Mouse (Mus musculus) limb, embryonic 13.5 days (tissue): ENCODE measurements at regions not wholly inside any gene's neighbourhood (a gene's known extent, or its start where the extent isn't known, plus 50 kb on each side); places are given as distances from the start of the nearest gene placed in this dataset.

ENCODE experiments used
- ATAC-seq: fragments of 200-750 bp; cut with Nextera tagmentation; 2 replicates; pipeline ENCODE4 v1.8.0; 2017; ENCODE audit warnings: low read depth, moderate number of reproducible peaks, moderate TSS enrichment; ENCODE audit not compliant: low FRiP score
- H3K27ac ChIP-seq: fragments of 300-500 bp; sonication (generic); 2 replicates; pipeline ENCODE4 v1.5.1; 2015; ENCODE audit warnings: inconsistent platforms, mild to moderate bottlenecking, moderate library complexity
- H3K27me3 ChIP-seq: fragments of 300-500 bp; sonication (generic); 2 replicates; pipeline ENCODE4 v1.6.1; 2015; ENCODE audit warnings: mild to moderate bottlenecking, inconsistent platforms
- H3K36me3 ChIP-seq: fragments of 300-500 bp; sonication (generic); 2 replicates; pipeline ENCODE4 v1.6.1; 2015; ENCODE audit warnings: inconsistent platforms, mild to moderate bottlenecking, moderate library complexity
- H3K4me1 ChIP-seq: fragments of 300-500 bp; sonication (generic); 2 replicates; pipeline ENCODE4 v1.6.1; 2015; ENCODE audit warnings: inconsistent platforms
- H3K4me2 ChIP-seq: fragments of 300-500 bp; sonication (generic); replicated peaks from 2 replicates; pipeline ENCODE4 v1.6.1; 2015; ENCODE audit warnings: inconsistent platforms, mild to moderate bottlenecking, moderate library complexity
- H3K4me3 ChIP-seq: fragments of 300-500 bp; sonication (generic); 2 replicates; pipeline ENCODE4 v1.5.1; 2015; ENCODE audit warnings: moderate library complexity, mild to moderate bottlenecking, inconsistent platforms
- H3K9ac ChIP-seq: fragments of 300-500 bp; sonication (generic); 2 replicates; pipeline ENCODE4 v1.6.1; 2015; ENCODE audit warnings: mild to moderate bottlenecking, inconsistent platforms
- H3K9me3 ChIP-seq: fragments of 300-500 bp; sonication (generic); 2 replicates; pipeline ENCODE4 v1.6.1; 2016; ENCODE audit warnings: inconsistent platforms
- WGBS: fragments of 180-500 bp; shearing (Covaris S2); methylation state at CpG from one replicate; pipeline ENCODE4 v1.1.7; 2015; 5-methylcytosine and 5-hydroxymethylcytosine counted together

- Histone ChIP-seq H3K36me3 (no peaks in the 10 kb centered on the region), H3K9ac (no peak overlapping the region), H3K9me3 (no peaks in the 10 kb centered on the region), H3K4me2 (no peak overlapping the region), H3K4me3 (no peak overlapping the region), H3K27ac (no peak overlapping the region), H3K4me1 (no peaks in the 10 kb centered on the region), H3K27me3 (no peaks in the 10 kb centered on the region)
- WGBS, result 62% methylated on average over 2 of the region's 2 CpGs
- ATAC-seq, result no peak
Observed at GRCm38 (mm10) chr10:66433490-66433889, 662.4 kb upstream of the Jmjd1c start.

DNA sequence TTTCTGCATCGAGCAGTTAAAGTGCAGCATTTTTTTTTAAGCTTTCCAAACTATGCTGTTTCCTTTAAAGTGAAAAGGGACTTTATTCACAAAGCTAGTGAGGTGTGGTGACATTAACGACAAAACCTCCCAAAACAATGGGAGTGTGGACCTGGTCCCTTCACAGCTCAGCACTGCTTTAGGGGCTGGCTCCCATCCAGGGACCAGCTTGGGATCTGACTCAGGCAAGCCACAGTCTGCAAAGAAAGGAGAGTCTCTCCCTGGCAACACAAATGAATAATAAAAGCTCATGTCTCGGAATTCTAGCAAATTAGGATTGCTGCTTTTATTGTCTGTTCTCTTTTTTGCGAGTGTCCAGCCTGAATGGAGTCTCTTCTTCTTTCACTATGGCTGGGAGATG is 625.2 kb upstream of the Jmjd1c start:
- Histone ChIP-seq H3K4me3 (no peak overlapping the region), H3K4me2 (no peak overlapping the region), H3K9me3 (no peaks in the 10 kb centered on the region), H3K4me1 (peaks cover 4% of the 10 kb centered on the region), H3K36me3 (no peaks in the 10 kb centered on the region), H3K9ac (no peak overlapping the region), H3K27me3 (no peaks in the 10 kb centered on the region), H3K27ac (no peak overlapping the region)
- ATAC-seq, result no peak
- WGBS, result 56% methylated on average over 4 of the region's 4 CpGs

DNA sequence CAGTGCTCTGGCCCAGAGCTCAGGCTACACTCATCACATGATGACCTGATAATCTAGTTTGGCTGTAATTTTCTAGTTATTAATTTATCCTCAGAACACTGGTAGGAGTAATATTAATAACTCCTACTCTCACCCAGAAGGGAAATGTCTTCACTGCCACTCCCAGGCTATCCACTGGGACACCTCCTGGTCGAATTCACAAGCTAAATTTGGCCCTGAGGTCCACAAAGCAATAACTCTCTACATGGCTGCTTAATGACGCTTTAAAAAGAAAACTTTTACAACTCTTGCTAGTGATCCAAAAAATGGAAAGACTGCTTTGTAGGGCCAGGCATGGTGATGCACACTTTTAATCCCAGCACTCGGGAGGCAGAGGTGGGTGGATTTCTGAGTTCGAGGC is 623.9 kb upstream of the Jmjd1c start:
- no peaks in the 10 kb centered on the region for H3K27me3 ChIP-seq
- no peak overlapping the region for H3K4me3 ChIP-seq
- H3K9me3 ChIP-seq, result no peaks in the 10 kb centered on the region
- ATAC-seq, result no peak
- no peak overlapping the region for H3K4me2 ChIP-seq
- 54% methylated on average over 4 of the region's 4 CpGs for WGBS
- no peak overlapping the region for H3K27ac ChIP-seq
- H3K4me1 ChIP-seq, result peaks cover 9% of the 10 kb centered on the region
- no peak overlapping the region for H3K9ac ChIP-seq
- no peaks in the 10 kb centered on the region for H3K36me3 ChIP-seq

- Histone ChIP-seq H3K36me3 (no peaks in the 10 kb centered on the region), H3K9ac (no peak overlapping the region), H3K9me3 (no peaks in the 10 kb centered on the region), H3K27ac (no peak overlapping the region), H3K4me1 (peaks cover 9% of the 10 kb centered on the region), H3K4me3 (no peak overlapping the region), H3K27me3 (no peaks in the 10 kb centered on the region), H3K4me2 (no peak overlapping the region)
- 18% methylated on average over 1 of the region's 1 CpGs for WGBS
- ATAC-seq, result peak; percentile 74
Observed at GRCm38 (mm10) chr10:66475187-66475735, 620.7 kb upstream of the Jmjd1c start.

GRCm38 (mm10) chr10:66490871-66491270 is 605.1 kb upstream of the Jmjd1c start:
- Histone ChIP-seq H3K9me3 (no peaks in the 10 kb centered on the region), H3K36me3 (no peaks in the 10 kb centered on the region), H3K4me1 (no peaks in the 10 kb centered on the region), H3K9ac (no peak overlapping the region), H3K4me3 (no peak overlapping the region), H3K4me2 (no peak overlapping the region), H3K27me3 (no peaks in the 10 kb centered on the region), H3K27ac (no peak overlapping the region)
- 87% methylated on average over 5 of the region's 5 CpGs for WGBS
- ATAC-seq, result no peak

DNA sequence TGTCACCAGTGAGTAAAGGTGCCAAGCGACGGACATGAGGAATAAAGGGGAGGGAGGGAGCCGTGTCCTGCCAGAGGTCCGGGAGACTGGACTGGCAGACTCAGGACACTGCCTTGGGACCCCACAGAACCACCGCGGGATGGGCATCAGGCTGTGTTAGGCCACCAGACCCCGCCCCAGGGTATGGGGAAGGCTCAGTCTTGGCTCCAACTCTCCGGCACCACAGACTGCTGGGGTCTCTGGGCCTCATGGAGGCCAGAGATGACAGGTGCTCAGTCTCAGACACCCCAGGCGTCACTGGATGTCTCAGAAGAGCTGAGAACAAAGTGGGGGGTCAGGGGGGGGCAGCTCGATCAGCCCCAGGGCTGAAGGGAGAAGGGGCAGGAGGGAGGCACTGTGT is 604.1 kb upstream of the Jmjd1c start:
- WGBS, result 60% methylated on average over 10 of the region's 10 CpGs
- Histone ChIP-seq H3K4me1 (no peaks in the 10 kb centered on the region), H3K4me2 (no peak overlapping the region), H3K9ac (no peak overlapping the region), H3K9me3 (no peaks in the 10 kb centered on the region), H3K27me3 (no peaks in the 10 kb centered on the region), H3K4me3 (no peak overlapping the region), H3K27ac (no peak overlapping the region), H3K36me3 (no peaks in the 10 kb centered on the region)
- no peak for ATAC-seq

DNA sequence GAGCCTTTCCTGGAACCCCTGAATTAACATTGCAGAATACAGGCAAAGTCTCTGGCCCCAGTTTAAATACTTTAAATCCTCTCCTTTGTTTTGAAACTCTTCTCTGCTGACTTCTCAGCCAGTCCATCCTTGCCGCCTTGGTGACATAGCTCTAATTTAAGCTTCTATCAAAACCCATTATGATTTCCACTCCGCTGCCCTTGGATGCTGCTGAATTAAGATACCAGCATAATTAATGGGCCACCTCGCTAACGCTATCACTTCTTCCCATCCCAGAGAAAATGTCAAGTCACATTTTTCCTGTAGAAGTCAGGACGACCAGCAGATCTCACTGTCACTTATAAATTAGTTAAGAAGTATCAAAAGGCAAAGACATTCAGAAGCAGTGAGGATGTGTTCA is 556.1 kb upstream of the Jmjd1c start:
- no peak overlapping the region for H3K27ac ChIP-seq
- H3K9ac ChIP-seq, result no peak overlapping the region
- H3K4me1 ChIP-seq, result no peaks in the 10 kb centered on the region
- H3K27me3 ChIP-seq, result no peaks in the 10 kb centered on the region
- no peak overlapping the region for H3K4me3 ChIP-seq
- no peak for ATAC-seq
- H3K36me3 ChIP-seq, result no peaks in the 10 kb centered on the region
- WGBS, result 88% methylated on average over 5 of the region's 5 CpGs
- no peaks in the 10 kb centered on the region for H3K9me3 ChIP-seq
- H3K4me2 ChIP-seq, result no peak overlapping the region

- no peak overlapping the region for H3K4me2 ChIP-seq
- ATAC-seq, result no peak
- no peaks in the 10 kb centered on the region for H3K9me3 ChIP-seq
- 40% methylated on average over 2 of the region's 2 CpGs for WGBS
- H3K9ac ChIP-seq, result no peak overlapping the region
- no peak overlapping the region for H3K4me3 ChIP-seq
- no peak overlapping the region for H3K27ac ChIP-seq
- H3K27me3 ChIP-seq, result peaks cover 4% of the 10 kb centered on the region; the same call in 1 of the 2 replicates
- no peaks in the 10 kb centered on the region for H3K36me3 ChIP-seq
- no peaks in the 10 kb centered on the region for H3K4me1 ChIP-seq
Observed at GRCm38 (mm10) chr10:66546656-66547055, 549.3 kb upstream of the Jmjd1c start.

DNA sequence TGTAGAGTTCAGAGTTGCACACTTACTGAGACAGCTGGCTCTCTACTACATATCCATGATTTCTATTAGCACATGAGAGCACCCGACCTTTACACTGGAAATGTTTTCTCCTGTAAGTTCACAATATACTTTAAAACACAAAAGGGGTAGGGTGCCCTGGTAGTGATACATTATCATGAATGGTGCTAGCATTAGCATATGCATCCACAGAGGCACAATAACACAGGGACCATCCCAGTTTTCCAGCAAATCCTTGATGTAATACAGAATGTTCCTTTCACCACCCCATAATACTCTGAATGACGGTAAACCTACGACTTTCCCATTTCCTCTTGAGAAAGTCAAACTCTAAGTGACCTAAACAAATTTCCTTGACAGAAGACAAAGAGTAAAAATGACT is 548.3 kb upstream of the Jmjd1c start:
- no peak for ATAC-seq
- Histone ChIP-seq H3K36me3 (no peaks in the 10 kb centered on the region), H3K27me3 (peaks cover 4% of the 10 kb centered on the region; the same call in 1 of the 2 replicates), H3K9me3 (no peaks in the 10 kb centered on the region), H3K9ac (no peak overlapping the region), H3K27ac (no peak overlapping the region), H3K4me2 (no peak overlapping the region), H3K4me1 (peaks cover 3% of the 10 kb centered on the region), H3K4me3 (no peak overlapping the region)
- WGBS, result 39% methylated on average over 3 of the region's 3 CpGs

DNA sequence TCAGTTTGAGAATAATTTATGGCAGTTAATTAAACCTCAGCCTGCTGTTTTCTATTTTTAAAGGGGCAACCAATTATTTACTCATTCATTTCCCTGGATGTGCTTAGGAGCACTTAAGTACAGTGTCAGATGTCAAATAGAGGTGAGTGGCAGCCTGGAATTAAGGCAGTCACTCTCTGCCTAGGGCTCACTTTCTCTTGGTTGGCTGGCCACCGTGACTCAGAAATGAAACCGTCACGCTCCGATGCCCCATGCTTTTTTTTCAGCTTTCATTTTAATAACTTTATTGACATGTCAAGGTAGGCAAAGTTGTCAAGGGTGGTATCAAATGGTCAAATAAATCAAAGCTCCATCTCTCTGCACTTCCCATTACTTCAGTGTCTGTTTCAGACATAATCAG is 547.9 kb upstream of the Jmjd1c start:
- H3K4me2 ChIP-seq, result no peak overlapping the region
- H3K4me1 ChIP-seq, result peaks cover 7% of the 10 kb centered on the region
- 25% methylated on average over 4 of the region's 4 CpGs for WGBS
- H3K27me3 ChIP-seq, result peaks cover 4% of the 10 kb centered on the region; the same call in 1 of the 2 replicates
- no peak overlapping the region for H3K9ac ChIP-seq
- no peaks in the 10 kb centered on the region for H3K9me3 ChIP-seq
- no peak overlapping the region for H3K27ac ChIP-seq
- no peak for ATAC-seq
- H3K4me3 ChIP-seq, result no peak overlapping the region
- H3K36me3 ChIP-seq, result no peaks in the 10 kb centered on the region

DNA sequence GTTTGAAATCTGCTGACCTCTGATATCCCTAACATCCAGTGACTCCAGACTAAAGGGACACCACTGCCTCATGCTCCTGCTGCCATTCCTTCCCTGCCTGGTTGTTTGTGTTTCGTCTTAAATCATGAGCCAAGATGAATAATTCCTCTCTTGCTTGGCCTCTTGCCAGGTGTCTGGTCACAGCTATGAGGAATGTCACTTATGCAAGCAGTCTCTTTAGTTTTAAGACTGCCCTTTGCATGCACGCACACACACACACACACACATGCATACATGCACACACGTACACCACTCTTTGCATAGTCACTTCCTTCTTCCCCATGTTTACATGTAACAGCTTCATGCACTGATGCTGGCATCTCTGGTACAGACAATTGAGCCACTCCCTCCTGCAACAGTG is 543.0 kb upstream of the Jmjd1c start:
- no peak overlapping the region for H3K4me2 ChIP-seq
- H3K4me3 ChIP-seq, result no peak overlapping the region
- no peaks in the 10 kb centered on the region for H3K27me3 ChIP-seq
- H3K9me3 ChIP-seq, result no peaks in the 10 kb centered on the region
- 48% methylated on average over 3 of the region's 3 CpGs for WGBS
- H3K36me3 ChIP-seq, result no peaks in the 10 kb centered on the region
- H3K4me1 ChIP-seq, result peaks cover 7% of the 10 kb centered on the region
- H3K27ac ChIP-seq, result no peak overlapping the region
- no peak overlapping the region for H3K9ac ChIP-seq
- no peak for ATAC-seq

GRCm38 (mm10) chr10:66554259-66554658 is 541.7 kb upstream of the Jmjd1c start:
- Histone ChIP-seq H3K36me3 (no peaks in the 10 kb centered on the region), H3K4me3 (no peak overlapping the region), H3K9ac (no peak overlapping the region), H3K4me1 (peaks cover 7% of the 10 kb centered on the region), H3K27me3 (no peaks in the 10 kb centered on the region), H3K9me3 (no peaks in the 10 kb centered on the region), H3K4me2 (no peak overlapping the region), H3K27ac (no peak overlapping the region)
- WGBS, result 86% methylated on average over 1 of the region's 1 CpGs
- ATAC-seq, result no peak

DNA sequence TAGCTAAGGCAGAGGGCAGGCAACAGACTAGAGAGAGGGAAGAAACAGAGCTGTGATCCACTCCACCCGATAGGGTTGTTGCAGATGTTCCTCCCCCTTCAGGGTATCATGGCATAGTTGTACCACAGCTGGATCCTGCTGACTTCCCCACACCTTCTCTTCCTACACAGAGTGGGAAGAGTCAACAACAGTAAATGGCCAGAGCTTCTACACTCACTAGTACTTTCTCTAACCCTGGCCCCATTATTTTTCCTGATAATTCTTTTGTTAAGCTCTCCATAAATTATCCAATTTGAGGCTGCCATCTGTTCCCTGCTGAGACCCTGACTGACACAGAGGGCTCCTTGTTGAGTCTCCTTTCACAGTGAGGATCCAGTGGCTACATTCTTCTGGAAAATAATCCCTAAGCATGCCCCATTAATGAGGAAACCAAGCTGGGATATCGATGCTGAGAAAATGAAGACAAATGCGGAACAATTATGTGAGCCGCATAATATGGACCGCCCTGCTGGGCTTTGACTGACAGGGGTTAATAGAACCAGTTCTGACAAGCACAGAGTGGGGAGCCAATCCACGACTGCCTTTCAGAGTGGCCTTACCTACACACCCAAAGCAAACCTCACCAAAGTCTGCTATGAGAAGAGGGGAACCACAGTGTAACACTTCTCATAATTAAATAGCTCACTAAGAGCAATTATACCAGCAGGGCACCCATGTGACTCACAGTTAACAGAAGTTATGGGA is 537.7 kb upstream of the Jmjd1c start:
- Histone ChIP-seq H3K4me1 (no peaks in the 10 kb centered on the region), H3K27me3 (no peaks in the 10 kb centered on the region), H3K4me3 (no peak overlapping the region), H3K27ac (no peak overlapping the region), H3K9me3 (no peaks in the 10 kb centered on the region), H3K4me2 (no peak overlapping the region), H3K36me3 (no peaks in the 10 kb centered on the region), H3K9ac (no peak overlapping the region)
- WGBS, result 57% methylated on average over 6 of the region's 6 CpGs
- ATAC-seq, result no peak
